Mouse (Mus musculus) common myeloid progenitor, adult 5-6 weeks (primary cell): ENCODE data around the gene Pitpnm3. TPM values are rescaled to one million over a fixed set of nuclear protein-coding genes. Genes with fewer than 3 reads are reported as not detected.
A peak's percentile ranks its signal among the peaks of the same experiment; 100 is the strongest.

Experiments
- ATAC-seq: replicated peaks from 2 replicates; pipeline ENCODE4 v1.8.0; 2016; ENCODE audit warnings: low read depth, mild to moderate bottlenecking, moderate TSS enrichment, inconsistent platforms; ENCODE audit not compliant: poor library complexity, severe bottlenecking
- total RNA-seq: library from RNA; stranded (forward); fragments of 200-1000, 187-1606 nt; gene quantifications from 2 replicates; pipeline ENCODE4 v1.2.3, GENCODE M21; 2017

Gene Pitpnm3
- total RNA-seq, 1 experiment from 2014 or later, result not detected

GRCm38 (mm10) chr11:72099181-72099580, 36.4 kb downstream of the Pitpnm3 start:
- ATAC-seq, result no peak

DNA sequence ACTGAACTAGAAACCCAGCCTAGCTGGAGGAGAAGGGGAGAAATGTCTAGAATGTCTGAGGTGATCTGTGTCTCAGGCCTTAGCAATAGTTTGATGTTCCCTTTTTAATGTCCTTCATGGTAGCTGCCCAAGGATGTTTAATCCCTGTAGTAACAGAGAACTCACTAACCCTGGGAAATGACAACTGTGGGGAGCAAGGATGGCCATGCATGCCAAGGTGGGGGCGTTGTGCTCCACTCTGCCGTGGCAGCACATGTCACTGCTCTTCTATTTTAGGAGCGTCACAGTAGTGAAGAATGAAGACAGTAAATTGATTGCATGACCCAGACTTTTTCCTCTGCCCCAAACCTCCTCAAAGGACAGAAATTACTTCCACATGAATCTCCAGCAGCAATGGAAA, 37.6 kb downstream of the Pitpnm3 start:
- ATAC-seq, result no peak

DNA sequence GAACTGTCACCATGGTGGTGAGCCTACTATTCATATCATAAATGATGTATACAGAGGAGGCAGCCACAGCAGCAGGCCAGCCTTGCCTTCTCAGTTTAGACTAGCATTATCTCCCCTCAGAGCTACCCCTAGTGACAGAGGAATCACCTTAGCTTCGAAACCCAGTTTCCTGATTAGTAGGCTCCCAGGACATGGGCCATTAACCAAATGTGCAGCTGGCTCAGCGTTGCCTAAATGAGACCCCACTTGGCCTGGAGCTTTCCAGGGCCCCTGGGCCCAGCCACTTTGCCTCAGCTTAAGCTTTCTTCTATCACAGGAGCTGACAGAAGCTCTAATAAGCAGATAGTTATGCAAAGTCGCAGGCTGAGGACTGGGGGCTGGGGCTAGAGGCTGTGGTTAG, 39.6 kb downstream of the Pitpnm3 start:
- no peak for ATAC-seq

DNA sequence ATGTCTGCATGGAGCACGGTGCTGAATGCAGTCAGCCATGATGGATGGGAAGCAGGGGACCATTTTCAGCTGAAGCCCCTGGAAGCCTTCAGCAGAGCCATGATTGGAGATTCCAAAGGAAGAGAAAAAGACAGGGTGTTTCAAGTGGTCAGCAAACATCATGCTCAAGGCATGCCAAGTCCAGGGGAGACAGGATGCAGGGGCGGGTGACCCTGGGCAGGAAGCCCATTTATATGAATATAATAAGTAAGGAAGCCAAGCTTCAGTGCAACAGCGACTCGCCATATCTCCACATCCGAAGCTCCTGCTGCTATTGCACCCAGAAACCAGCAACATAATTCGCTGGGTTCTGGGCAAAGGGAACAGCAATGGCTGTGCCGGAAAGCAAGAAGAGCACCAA, 41.1 kb downstream of the Pitpnm3 start:
- ATAC-seq, result no peak

GRCm38 (mm10) chr11:72092390-72092789, 43.2 kb downstream of the Pitpnm3 start:
- ATAC-seq, result no peak

DNA sequence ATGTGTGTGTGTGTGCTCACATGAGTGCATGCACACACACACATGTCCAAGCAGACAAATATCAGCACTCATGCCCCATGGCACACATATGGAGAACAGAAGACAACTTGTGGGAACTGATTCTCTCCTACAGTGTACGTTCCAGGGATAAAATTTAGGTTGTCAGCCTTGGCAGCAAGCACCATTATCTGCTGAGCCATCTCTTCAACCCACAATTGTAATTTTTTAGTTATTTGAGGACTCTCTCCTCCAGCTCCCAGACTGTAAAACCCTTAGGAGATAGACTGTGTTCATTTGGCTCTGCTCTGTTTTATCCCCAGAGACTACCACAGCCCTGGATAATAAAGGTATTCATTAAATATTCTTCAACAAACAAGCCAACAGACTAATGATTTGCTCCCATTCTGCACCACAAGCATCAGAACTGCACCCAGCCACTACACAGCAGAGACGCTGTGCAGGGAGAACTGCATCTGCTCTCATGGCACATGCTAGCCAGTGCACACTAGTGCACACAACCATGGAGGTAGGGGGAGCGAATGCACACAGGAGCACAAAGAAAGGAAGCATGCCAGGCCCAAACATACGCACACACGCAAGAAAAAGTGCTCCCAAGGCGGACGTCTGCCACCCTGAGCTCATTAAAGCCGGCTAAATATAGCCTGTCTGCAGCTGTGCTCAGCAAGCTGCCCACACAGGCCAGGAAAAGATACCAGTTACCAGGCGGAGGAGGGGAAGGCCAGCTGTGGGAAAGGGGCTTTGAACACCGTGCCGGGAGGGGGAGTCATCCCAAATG, 49.1 kb downstream of the Pitpnm3 start:
- ATAC-seq, result no peak

- no peak for ATAC-seq
Measured at GRCm38 (mm10) chr11:72084337-72084736, 51.2 kb downstream of the Pitpnm3 start.

DNA sequence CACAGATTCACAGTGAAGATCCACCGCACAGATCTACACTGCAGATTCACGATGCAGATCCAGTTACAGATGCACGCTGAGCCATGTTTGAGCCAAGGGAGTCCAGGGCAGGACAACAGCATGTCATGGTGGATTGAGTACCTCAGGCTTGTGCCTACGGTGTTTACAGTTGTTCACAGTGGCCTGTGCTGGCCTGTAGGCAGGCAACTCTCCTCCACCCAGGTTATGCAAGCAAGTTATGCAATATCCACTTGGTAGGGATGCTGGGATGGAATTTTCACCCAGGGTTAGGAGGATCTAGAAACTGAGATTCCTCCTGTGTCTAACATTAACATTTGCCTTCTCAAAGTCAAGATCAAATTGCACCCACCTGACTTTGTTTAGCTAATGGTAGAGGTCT, 53.0 kb downstream of the Pitpnm3 start:
- no peak for ATAC-seq

DNA sequence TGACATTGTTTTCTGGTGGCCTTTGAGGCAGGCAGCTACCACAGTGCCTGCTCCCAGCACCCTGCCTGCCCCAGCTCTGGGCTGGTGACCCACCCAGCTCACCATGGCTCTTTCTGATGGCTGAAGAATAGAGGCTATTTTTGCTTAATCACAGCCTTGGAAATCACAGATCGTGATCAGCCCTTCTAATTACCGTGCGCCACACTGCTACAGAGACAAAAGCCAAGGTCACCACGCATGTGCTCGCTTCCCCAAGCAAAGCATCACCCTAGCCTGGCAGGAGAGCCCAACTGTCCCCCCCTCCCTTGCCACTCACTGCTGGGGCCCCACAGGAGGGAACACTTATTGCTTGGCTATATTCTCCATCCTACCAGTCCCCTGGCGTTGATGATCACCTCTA, 55.1 kb downstream of the Pitpnm3 start:
- no peak for ATAC-seq

DNA sequence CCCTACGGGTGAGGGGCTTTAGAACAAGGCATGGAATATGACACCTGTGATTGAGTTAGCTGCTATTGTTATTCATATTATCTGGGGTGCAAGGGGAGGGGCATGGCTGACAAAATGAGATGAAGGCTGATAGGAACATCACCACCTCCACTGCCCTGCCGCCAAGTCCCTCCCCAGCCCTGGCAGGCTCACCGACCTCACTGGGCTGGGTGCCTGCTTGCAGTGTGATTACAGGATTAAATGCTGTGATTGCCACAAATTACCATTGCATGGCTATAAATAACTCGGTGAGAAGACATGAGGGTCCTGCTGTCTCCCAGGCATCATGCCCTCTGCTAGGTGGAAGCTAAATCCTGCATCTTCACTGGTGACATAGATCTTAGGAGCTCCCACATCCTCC, 56.9 kb downstream of the Pitpnm3 start:
- ATAC-seq, result no peak

DNA sequence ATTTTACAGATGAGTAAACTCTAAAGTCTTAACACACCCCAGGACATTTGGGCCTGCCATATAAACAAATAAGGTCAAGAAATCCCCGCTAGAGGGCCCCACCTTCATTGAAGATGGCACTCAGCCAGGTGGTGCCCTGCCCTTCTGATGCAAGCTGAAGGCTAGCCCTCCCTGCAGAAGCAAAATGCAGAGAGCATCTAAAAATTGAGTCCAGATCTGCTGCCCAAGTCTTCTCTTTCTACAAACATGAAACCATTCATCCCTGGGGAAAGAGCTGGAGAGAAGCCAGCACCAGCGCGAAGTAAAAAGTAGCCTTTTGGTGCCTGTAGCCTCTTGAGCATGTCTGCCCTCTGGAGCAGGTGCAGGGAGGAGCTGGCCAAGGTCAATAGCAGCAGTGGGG, 57.5 kb downstream of the Pitpnm3 start:
- no peak for ATAC-seq

DNA sequence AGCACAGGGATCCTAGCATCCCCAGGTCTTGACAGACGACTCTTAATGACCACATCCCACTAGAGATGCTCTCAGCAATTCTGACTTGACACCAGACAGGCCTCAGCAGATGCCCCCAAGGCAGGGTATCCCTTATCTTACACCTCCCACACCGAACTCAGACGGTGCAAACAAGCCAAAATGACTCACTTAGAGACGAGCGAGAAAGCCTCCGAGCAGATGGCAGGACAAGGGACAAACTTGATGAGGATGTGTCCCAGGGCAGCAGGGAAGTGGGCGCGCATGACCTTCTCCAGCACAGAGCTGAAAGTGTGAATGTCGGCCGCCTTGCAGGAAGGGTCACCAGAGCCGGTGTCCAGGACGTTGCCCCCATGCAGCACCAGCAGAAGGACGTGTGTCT, 61.3 kb downstream of the Pitpnm3 start:
- no peak for ATAC-seq

DNA sequence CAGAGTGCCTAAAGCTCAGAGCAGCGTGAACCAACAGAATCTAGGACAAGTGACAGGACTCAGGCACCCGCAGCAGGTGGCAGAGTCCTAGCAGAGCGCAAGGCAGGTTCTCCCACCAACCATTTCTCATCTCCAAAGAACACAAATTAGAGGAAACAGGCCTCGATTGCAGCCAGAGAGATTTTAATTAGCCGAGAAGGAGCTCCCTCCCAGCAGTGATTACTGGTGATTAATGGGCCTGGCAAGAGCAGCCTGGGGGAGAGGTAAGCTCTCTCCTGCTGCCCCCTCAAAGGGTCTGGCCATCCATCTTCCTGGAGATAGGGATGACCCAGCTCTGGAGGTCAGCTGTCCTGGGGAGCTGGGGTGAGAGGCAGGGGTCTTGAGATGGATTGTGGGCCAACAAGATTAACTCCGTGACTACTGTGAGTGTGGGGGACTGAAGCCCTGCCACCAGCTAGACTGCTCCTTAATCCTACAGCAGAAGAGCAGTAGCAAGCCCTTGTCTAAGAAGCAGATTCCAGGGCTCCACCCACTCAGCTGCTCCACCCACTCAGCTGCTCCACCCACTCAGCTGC, 63.2 kb downstream of the Pitpnm3 start:
- no peak for ATAC-seq

GRCm38 (mm10) chr11:72070733-72071132, 64.8 kb downstream of the Pitpnm3 start:
- ATAC-seq, result no peak

- no peak for ATAC-seq
Measured at GRCm38 (mm10) chr11:72068026-72068425, 67.6 kb downstream of the Pitpnm3 start.

GRCm38 (mm10) chr11:72067326-72067725, 68.3 kb downstream of the Pitpnm3 start:
- no peak for ATAC-seq

DNA sequence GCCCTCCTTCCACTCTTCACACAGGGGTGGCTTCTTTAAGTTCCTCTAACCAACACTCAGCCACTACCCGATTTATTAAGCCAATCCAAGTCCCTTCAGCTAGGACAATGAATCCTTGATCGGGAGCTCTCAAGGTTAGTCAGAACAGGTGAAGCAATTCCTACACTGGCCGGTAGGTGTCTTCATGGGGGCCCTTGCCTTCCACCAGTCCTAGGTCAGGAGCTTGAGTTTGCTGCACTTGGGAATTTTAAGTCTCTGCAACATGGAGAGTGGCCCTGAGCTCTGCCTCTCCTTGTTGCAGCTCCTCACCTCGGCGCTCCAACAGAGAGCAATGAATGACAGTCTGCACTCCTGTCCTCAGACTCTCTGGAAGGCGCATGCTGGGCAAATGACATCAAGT, 69.2 kb downstream of the Pitpnm3 start:
- ATAC-seq, result peak; percentile 64; the same call in 1 of the 2 replicates

GRCm38 (mm10) chr11:72065103-72065502, 70.5 kb downstream of the Pitpnm3 start:
- no peak for ATAC-seq

DNA sequence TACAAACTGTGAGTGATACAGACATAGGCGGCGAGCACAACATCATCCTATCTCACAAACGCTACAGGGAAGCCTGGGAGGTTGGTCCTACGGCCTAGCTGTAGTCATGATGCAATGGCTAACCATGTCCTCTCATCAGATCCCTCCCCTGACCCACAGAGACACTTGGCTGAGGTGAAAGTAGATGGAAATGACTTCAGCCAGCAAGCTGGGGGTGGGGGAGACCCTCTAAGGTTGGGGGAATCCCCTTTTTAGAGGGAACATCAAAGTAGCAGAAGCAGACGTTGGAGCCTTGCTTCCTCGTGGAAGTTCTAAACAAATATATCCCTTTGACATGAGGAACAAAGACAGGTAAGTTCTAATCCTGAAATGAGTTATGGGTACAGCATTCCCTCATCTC, 71.2 kb downstream of the Pitpnm3 start:
- no peak for ATAC-seq

DNA sequence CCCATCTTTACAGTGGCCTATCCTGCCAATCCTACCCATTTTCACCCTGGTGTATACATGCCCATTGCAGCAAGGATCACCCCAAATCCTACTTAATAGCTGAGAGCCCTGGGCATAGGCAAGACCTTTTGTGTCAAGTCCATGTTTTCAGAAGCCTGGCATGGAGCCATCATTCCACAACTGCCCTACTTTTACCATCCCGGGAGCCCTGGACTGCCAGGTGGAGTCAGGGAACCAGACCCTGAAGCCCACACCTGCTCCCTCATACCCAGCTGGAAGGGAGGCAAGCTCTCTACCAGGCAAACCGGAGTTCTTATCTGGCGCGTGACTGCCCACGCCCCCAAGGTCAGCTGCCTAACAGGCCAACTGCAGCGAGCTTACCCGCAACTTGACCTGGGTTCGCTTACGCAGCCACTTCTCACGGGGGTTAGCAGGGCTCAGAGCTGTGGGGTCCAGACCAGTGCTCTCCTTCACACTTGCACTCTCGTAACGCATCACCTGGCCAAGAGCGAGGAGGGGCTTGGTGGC, 74.4 kb downstream of the Pitpnm3 start:
- ATAC-seq, result no peak

DNA sequence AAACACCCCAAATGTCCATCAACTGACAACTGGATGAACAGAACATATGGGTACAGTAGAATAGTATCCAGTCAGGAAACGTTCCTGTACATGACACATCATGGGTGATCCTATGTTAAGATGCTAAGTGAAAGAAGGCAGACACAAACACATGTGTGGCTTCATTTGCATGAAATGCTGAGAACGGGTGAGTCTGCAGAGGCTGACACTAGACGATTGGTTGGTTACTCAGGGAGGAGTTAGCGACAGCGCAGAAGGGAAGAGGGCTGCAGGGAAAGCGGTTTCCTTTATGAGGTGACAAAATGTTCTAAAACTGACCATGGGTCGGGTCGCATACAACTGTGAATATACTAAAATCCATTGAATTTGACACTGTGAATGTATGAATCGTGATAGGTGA, 75.2 kb downstream of the Pitpnm3 start:
- no peak for ATAC-seq

GRCm38 (mm10) chr11:72057166-72057565, 78.4 kb downstream of the Pitpnm3 start:
- ATAC-seq, result no peak
